Mouse (Mus musculus) bone marrow macrophage, adult 2 months (primary cell): ENCODE measurements at regions not wholly inside any gene's neighbourhood (a gene's known extent, or its start where the extent isn't known, plus 50 kb on each side); places are given as distances from the start of the nearest gene placed in this dataset.

Experiments
- H3K27ac ChIP-seq: 2 replicates; pipeline ENCODE4 v1.5.1; 2012; ENCODE audit warnings: low read depth, low read length; ENCODE audit not compliant: insufficient read depth
- H3K4me1 ChIP-seq: 2 replicates; pipeline ENCODE4 v1.6.1; 2012; ENCODE audit warnings: low read length; ENCODE audit not compliant: control insufficient read depth, insufficient read depth
- H3K4me3 ChIP-seq: 2 replicates; pipeline ENCODE4 v1.5.1; 2012; ENCODE audit warnings: mild to moderate bottlenecking, low read length, moderate library complexity; ENCODE audit not compliant: insufficient read depth
- CTCF ChIP-seq: IDR thresholded peaks from 2 replicates; pipeline ENCODE4 v1.5.1; 2012; ENCODE audit warnings: low read depth, mild to moderate bottlenecking, low read length, moderate library complexity
- POLR2A ChIP-seq: IDR thresholded peaks from 2 replicates; pipeline ENCODE4 v1.6.1; 2012; ENCODE audit warnings: mild to moderate bottlenecking, low read depth, low read length, borderline replicate concordance

DNA sequence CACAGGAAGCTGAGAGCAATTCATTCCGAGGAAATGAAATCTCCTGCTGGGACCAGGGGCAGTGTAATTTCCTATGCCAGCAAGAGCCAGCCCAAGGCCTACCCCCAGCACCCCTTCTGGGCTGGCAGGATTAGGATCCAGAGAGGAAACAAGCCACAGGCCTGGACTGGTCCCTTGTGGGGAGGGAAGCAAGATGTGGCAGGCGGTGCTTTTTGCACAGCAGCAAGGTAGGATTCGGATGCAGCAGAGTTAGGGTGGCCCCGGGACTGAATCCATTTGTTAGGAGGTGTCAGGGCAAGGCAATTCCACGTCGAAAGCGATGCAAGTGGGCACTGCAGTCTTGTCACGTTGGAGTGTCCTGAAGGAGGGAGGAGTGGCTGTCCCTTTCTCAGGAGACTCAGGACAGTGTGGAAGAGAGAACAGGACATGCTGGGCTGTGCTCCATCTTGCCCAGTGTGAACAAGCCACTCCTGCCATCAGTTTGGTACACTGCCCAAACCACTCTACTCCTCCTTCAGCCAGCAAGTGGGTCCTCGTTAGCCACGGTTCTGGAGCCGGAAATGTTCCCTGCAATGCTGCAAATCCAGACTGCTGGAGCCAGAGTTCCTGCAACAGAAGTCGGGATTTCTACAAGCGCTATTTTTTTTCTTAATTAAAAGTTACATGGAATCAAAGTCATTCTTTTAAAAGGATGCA lies 150.1 kb upstream of the Tmem45b start:
- Histone ChIP-seq H3K4me3 (no peak overlapping the region), H3K27ac (no peak overlapping the region), H3K4me1 (no peaks in the 10 kb centered on the region)
- no peak for TF ChIP-seq POLR2A
- TF ChIP-seq CTCF: no peak

DNA sequence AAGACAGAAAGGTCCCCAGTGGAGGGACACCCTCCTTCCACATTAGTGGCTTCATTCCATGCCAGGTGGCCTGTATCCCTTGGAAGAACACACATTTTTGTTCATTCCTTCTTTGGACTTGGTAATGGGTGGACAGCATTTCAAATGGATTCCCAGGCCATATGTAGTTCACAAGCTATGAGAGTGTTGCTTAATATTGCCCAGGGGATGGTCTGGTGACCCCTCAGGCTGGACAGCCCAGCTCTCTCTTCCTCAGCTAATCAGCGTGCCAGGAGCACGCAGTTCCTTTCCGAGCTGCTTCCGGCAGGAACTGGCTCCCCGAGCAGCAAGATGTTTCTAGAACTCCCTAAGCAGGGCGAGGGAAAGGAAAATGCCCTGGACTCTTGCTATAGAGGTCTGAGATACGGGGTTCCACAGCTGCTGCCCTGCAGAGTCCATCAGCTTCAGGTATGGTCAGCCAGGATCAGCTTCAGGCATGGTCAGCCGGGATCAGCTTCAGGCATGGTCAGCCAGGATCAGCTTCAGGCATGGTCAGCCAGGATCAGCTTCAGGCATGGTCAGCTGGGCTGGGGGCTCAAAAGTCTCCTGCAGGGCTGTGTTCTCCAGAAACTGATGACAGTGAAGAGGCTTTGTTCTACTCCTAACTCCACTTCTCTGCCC lies 146.9 kb upstream of the Tmem45b start:
- TF ChIP-seq CTCF: no peak
- no peak for TF ChIP-seq POLR2A
- no peak overlapping the region for H3K4me3 ChIP-seq
- no peaks in the 10 kb centered on the region for H3K4me1 ChIP-seq
- no peak overlapping the region for H3K27ac ChIP-seq

DNA sequence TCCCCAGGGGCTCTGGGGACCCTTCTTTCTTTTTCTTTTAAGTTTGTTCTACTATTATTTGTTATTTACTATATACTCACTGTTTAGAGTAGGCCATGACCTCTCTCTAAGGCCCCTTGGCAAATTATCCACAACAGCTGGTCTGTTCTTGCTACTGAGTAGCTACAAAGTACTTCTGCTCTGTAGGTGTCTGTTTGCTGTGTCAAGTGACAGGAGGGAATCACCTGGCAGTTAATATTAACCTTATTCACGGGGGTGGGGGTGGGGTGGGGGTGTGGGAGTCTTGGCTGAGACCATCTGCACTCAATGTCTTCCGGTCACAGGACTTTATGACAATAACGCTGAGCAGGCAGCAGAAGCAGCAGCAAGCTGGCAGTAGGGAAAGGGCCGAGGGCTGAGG lies 146.4 kb upstream of the Tmem45b start:
- Histone ChIP-seq H3K4me1 (no peaks in the 10 kb centered on the region), H3K4me3 (no peak overlapping the region), H3K27ac (no peak overlapping the region)
- TF ChIP-seq CTCF (no peak), POLR2A (no peak)

DNA sequence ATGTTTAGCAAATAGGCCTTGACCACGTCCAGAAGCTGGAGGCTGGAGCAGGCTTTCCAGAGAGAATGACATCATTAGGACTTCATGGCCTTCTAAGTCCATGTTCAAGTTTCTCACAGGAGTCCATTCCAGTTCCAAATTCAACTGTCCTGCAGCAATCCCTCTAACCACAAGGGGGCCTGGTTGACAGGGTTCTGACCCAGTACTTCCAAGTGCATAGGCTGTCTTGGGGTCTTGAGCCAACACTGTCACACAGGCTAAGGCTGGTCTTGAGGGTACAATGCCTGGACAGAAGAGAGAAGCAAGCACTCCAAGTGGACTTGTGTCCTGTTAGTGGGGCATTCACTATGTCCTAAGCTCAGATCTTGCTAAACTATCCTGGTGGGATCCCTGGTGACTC lies 145.9 kb upstream of the Tmem45b start:
- Histone ChIP-seq H3K4me3 (no peak overlapping the region), H3K27ac (no peak overlapping the region), H3K4me1 (no peaks in the 10 kb centered on the region)
- TF ChIP-seq POLR2A: no peak
- TF ChIP-seq CTCF: 0 out of 2 replicates have a peak, but pooled peaks have one; percentile 8

DNA sequence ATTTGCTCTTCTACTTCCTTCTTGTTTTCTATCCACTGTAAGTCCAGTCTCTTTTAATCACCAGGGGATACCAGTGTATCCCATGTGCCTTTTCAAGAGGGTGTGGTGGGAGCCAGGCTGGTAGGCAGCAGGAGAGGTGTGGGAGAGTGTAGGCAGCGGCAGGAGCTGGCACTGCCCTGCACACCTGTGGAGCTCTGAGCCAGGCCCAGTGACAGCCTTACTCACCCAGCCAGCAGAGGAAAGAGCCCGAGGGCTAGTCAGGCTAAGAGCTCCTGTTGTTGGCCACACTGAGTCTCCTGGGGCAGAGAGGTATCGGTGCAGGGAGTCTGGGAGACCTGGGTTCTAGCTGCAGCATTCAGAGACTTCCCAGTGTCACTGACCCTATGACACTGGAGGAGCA lies 145.5 kb upstream of the Tmem45b start:
- no peak for TF ChIP-seq CTCF
- TF ChIP-seq POLR2A: no peak
- no peaks in the 10 kb centered on the region for H3K4me1 ChIP-seq
- no peak overlapping the region for H3K4me3 ChIP-seq
- H3K27ac ChIP-seq: no peak overlapping the region

DNA sequence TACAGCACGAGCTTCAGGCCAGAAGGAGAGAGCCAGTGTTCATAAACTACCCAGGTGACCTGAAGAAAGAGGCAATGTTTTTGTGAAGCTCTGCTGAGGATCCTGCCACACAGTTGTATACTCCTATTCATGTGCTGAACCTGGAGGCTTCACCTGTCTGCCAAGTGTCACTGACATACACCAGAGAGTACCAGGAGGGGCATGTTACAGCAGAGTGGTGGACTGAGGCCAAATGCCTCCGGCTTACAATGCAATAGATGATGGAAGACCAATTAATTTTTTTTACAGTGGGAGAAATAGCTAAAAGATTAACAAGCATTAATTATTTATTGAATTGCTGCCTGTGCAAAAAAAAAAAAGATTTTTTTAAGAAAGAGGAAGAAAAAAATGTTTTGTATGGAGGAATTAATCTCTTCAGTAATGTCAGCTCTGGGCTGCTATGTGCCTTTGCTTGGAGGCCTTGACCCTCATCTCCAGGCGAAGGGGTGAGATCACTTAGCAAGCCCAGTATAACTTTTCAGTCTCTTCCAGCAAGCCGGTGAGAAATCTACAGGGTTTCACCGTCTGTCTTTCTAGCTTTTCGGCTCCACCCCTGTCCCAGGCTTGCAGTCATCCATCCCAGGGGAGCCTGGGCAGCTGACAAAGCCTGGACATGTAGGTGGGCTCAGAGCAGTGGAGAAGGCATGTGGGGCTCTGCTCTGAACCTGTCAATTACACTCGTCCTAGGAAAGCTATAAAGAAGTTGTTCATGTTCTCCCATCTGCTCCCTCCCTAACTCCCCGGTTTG lies 144.0 kb upstream of the Tmem45b start:
- TF ChIP-seq CTCF (no peak), POLR2A (no peak)
- Histone ChIP-seq H3K4me3 (no peak overlapping the region), H3K27ac (no peak overlapping the region), H3K4me1 (no peaks in the 10 kb centered on the region)

DNA sequence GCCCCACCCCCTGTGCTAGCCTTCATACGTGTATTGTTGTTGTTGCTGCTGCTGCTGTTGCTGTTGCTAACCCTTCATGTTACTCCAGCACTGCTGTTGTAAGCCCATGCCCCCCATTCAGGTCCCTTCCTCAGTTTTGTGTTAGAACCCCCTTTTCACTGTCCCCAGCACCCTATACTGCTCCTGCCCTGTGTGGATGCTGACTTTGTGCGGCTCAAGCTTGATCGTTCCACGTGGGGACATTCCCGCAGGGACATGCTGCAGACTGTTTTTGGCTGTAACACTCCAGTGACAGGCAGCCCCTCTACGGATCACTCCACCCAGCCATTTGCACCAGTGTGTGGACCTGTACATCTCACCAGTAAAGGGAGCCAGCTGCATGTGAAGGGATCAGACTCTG lies 142.7 kb upstream of the Tmem45b start:
- TF ChIP-seq POLR2A (no peak), CTCF (no peak)
- no peak overlapping the region for H3K4me3 ChIP-seq
- H3K4me1 ChIP-seq: no peaks in the 10 kb centered on the region
- H3K27ac ChIP-seq: no peak overlapping the region

DNA sequence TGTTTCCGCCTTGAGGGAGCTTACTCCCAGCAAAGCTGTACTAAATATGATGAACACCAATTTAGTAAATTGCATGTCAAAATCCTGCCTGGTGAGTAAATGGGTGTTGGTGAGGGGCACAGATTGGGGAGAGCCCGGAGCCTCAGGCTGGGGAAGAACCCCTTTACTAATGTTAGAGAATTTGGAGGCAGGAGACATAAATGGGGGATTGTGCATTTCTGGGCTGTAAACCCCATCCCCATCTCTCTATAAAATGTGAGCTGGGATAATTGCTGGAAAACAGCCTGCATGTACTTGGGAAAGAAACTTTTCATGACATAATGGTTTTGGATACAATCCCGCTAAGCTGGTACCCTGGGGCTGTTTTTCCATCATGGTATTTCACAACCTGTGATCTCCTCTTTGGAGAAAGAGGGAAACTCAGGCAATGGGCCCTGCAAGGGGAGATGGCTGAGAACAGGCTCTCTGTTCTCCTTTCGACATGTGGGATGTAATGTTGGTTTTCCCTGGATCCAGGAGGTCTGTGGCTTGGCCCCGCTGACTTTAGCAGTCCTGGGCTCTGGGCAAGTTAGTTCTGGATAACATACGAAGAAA lies 140.3 kb upstream of the Tmem45b start:
- Histone ChIP-seq H3K4me3 (no peak overlapping the region), H3K27ac (no peak overlapping the region), H3K4me1 (no peaks in the 10 kb centered on the region)
- TF ChIP-seq POLR2A (no peak), CTCF (no peak)

DNA sequence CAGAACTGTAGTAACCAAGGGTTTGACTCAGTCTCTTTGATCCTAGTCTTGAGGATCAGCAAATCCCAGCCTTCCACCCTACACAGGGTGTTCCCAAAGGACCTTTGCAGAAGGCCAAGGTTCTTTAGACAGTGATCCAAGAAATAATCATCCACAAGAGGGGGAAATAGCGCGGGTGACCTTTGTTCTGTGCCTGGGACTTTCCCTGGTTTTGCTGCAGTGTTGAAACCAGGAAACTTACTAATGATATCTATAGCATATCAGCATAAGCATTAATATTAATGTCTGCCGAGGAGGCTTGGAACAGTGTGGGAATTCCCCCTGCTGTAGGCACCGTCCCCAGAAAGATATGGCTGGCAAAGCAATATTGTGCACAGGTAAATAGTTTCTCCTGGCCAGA lies 138.4 kb upstream of the Tmem45b start:
- Histone ChIP-seq H3K4me1 (no peaks in the 10 kb centered on the region), H3K4me3 (no peak overlapping the region), H3K27ac (no peak overlapping the region)
- TF ChIP-seq CTCF (no peak), POLR2A (no peak)
